Mouse (Mus musculus) retina, adult 2 months (tissue): Measurements from ENCODE around the gene Fah.
A peak's percentile ranks its signal among the peaks of the same experiment; 100 is the strongest.

Experiments
- DNase-seq: peaks from one replicate; pipeline ENCODE4 v3.0.0-alpha.2; 2012; ENCODE audit warnings: low read depth, low spot score

Fah gene

DNA sequence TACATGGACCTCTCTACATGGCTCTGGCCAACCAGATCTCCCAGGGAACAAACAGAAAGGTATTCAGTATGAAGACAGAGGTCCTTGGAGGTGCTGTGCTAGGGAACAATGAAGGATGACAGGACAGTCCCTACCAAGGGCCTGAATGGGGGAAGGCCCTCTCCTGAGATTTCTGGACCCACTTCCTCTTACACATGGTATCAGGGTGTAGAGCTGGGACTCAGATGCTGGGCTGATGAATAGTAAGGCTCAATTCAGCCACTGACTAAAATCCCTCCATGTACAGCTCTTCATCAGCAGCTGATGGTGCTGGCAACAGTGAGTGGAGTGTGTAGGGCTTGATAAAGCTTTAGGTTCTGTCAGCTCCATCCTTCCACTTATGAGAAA lies 11.6 kb downstream of the Fah start:
- DNase-seq, result no peak

DNA sequence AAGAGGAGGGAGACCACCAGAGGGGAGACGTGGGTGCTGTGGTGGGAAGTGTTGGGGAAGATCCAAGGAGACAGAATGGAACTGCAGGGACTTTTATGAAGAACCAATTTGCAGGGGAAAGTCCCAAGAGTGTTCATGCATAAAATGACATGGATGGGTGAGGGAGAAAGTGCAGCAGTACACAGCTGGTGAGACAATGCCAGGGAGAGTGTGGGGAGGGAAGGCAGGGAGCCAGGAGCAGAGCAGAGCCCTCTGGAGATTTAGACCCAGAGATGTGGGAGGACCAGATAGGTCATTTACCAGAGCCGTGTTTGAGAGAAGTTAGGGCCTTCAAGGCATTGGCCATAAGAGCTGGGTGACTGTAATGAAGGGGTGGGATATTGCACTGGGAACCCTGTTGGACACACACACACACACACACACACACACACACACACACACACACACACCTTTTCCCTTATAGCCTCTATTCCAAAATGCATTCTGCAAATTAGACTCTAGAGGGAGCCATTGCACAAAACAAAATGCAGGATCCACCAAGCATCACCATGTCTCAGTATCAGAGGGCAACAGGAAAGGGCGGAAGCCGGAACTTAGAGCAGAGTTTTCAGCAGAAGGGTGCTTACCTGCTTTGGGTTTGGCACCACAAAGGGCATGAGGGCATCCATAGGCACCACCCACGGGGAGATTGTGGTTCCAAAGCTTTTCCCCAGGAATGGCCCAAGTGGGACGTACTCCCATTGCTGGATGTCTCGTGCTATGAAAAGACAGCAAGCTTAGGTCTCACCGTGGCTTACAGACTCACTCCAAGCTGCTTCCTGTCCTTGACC lies 12.2 kb downstream of the Fah start:
- peak; percentile 69 for DNase-seq

DNA sequence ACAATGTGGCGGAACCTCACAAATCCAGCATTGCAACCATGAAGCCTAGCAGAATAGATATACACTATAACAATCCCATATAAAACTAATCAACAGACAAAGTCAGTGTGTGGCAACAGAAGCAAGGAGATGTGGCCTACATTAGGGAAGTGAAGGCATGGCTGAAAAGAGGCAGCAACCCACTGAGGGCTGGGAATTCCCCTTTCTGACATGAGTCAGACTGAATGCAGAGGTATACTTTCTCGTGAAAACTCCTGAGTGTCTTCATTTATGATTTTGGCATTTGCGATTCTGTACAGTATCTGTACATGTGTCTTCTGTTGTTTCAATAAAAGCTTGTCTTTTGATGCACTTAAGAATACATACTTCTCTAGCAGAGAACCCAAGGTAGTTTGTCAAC lies 15.2 kb downstream of the Fah start:
- no peak for DNase-seq

DNA sequence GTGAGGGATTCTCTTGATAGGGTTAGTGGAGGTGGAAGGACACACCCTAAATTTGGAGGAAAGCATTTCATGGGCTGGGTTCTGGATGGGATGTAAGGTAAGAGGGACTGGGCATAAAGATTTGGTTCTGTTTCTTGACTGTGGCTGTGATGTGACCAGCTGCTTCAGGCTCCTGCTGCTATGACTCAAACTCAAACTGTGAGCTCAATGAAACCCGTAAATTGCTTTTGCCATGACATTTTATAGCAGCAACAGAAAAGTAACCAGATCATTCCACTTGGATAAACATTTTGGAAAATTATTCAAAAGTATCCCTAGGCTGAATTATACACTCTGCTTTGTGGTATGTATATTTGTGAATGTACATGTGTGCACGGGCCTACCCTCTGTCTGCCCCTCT lies 15.9 kb downstream of the Fah start:
- DNase-seq, result no peak

DNA sequence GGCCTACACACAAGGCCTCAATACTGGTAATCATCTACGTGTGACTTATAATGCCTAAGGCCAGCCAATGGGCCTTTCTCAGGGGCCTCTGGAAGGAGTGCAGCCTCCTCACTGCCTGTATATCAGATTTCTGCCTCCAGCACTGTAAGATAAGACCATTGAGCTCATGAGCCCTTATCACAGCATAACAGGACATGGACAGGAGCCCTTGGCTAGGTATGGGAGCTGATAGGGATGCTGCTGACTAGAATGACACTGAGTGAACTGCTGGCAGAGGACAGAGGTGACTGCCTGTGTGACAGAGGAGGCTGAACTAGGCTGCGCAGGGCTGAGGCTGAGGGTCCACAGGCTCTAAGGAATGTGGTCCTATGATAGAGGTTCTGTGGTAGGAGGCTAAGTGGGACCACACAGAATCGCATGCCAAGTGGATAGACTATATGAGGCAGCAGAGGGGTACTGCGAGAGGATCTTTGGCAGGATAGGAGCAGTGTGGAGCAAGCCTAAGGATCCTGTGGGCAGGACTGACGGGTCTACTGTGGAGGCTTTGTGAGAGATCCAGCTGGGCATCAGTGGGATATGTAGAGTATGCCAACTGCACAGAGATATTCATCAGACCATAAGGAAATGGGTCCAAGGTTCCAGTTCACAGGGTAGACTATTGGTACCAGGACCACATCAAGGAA lies 19.3 kb downstream of the Fah start:
- DNase-seq, result no peak

GRCm38 (mm10) chr7:84586360-84587100 lies 20.0 kb downstream of the Fah start:
- no peak for DNase-seq

DNA sequence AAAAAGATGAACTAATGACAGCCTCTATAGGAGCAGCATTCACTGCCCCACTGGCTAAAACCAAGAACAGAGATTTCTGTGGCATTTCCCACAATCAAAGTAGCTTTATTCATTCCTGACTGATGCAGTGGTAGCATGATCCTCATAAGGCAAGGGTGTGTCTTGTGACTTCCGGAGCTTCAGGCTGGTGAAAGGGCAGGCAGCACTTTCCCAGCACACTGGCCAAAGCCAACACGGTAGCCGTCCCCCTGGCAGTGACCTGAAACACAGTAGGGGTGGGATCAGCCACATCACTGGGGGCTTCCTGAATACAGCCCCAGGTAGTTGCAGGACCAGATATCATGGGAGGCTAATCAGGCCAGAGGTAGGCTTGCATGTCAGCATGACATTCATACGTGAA lies 21.4 kb downstream of the Fah start:
- DNase-seq, result no peak

- DNase-seq, result no peak
These were observed 26.8 kb downstream of the Fah start for GRCm38 (mm10) chr7:84579769-84580168.

DNA sequence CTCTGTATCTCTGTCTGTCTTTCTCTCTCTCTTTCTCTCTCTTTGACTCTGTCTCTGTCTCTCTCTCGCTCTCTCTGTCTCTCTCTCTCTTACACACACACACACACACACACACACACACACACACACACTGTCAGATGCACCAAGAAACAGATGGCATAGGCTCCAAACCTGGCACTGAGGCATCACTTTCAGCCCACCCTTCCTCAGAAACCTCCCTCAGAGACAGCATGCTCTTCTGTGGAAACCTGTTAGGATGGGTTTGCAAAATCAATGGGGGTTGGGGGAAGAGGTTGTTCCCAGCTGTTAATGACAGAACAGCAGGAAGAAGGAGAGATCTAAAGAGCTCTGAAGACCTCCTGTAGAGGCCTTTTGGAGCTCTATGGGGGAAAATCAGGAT lies 27.7 kb downstream of the Fah start:
- no peak for DNase-seq

DNA sequence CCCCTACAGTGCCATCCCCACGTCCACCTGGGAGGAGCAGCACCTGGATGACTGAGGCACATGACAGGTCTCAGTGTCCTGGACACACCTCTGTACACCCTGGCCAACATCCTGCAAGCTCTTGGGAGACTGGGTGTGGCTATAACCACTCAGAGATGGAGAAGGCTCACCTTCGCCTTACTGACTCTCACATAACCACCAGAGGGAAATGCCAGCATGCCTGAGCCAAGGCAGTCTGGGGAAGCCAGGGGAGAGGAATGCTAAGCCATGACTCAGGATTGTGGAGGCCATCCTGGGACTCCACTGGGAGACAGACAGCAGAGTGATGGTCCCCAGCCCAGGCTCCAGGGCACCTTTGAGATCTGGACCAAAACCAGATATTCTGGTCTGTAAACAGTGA lies 29.5 kb downstream of the Fah start:
- DNase-seq, result no peak

DNA sequence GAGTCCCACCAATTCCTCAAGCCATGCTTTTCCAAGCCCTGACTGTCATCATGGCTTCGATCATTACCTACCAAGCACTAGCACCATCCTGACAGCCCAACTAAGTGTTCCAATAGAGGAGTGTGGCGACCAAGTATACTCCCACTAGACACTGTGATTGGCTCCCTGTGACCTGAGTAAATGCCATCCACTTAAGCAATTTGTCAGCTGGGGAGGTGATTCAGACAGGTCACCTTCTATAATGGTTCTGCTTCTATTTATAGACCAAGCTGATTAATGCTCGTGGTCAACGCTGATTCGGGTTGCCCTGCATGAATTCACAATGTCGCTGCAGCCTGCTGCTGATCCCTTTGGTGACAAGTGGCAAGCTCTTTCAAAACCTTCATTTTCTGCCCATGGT lies 40.3 kb downstream of the Fah start:
- DNase-seq, result no peak

DNA sequence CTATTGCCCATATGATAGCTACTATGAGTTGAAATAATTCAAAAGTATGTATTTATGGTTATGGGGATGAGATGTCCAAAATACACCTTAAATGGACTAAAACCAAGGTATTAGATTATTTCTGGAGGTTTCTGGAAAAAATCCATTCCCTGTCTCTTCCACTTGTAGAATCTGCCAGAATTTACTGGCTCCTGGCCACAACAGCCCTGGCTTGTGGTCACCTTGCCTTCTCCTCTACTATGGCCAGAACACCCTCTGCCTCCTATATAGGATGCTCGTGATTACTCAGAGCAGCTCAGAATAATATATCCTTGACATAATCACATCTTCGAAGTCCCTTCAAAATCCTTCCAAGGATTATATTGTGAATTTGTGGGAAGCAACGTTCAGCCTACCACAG lies 42.3 kb downstream of the Fah start:
- no peak for DNase-seq

- DNase-seq, result no peak
These were observed 46.0 kb downstream of the Fah start for GRCm38 (mm10) chr7:84560500-84560899.

DNA sequence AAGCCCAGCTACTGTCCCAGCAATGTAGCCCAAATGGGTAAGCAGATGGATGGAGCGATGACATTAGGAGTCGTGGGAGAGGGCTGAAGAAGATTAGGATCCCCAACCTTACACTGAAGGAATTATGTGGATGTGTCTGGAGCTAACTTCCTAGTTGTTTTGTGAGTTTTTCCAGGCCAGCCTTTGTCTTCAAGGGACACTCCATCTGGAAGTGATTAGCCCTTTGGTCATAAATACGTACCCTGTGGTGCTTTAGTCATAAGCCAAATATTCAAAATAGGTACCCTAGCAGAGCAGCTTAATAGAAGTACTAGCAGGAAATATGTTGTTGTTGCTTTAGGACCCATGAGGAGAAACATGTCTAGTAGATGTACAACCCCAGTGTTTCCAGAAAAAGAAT lies 49.2 kb downstream of the Fah start:
- no peak for DNase-seq

- no peak for DNase-seq
These were observed 51.2 kb downstream of the Fah start for GRCm38 (mm10) chr7:84555294-84555693.

- no peak for DNase-seq
These were observed 55.0 kb downstream of the Fah start for GRCm38 (mm10) chr7:84551472-84551871.

DNA sequence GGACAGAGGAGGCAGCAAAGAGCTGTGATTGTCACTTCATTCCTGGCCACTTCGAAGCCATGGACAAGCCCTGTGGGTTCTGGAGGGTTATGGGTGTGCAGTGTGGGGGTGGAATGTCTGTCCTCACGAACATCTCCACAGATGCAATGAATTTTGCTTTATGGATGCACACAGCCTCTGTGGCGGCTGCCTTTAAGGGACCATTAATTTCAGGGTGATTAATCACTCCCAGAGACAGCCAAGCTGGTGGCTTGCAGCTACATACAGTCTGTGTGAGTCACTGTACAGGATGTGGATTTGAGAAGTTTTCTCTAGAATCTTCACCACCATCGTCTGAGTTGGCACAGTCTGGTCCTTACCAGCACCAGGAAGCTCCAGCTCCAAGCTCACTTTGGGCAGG lies 59.9 kb downstream of the Fah start:
- DNase-seq, result no peak

- no peak for DNase-seq
These were observed 61.6 kb downstream of the Fah start for GRCm38 (mm10) chr7:84544946-84545345.
